Mouse (Mus musculus) thymus, adult 2 months (tissue): ENCODE measurements at regions not wholly inside any gene's neighbourhood (a gene's known extent, or its start where the extent isn't known, plus 50 kb on each side); places are given as distances from the start of the nearest gene placed in this dataset.

Experiments used
- CTCF ChIP-seq: fragments of 200-500 bp; IDR thresholded peaks from 2 replicates; pipeline ENCODE4 v1.5.1; 2012; ENCODE audit warnings: mild to moderate bottlenecking, control low read depth, low read length, moderate library complexity, borderline replicate concordance; ENCODE audit not compliant: control insufficient read depth, poor library complexity, insufficient read depth; ENCODE audit errors: extremely low read depth
- POLR2A ChIP-seq: fragments of 200-500 bp; IDR thresholded peaks from 2 replicates; pipeline ENCODE4 v1.6.1; 2012; ENCODE audit warnings: mild to moderate bottlenecking, low read length, control low read depth, moderate library complexity; ENCODE audit not compliant: control insufficient read depth, poor library complexity, insufficient read depth; ENCODE audit errors: extremely low read depth

GRCm38 (mm10) chr2:50841881-50842280 is 307.0 kb downstream of the Rnd3 start:
- TF ChIP-seq CTCF (no peak), POLR2A (no peak)
